In the genomic region with DNA sequence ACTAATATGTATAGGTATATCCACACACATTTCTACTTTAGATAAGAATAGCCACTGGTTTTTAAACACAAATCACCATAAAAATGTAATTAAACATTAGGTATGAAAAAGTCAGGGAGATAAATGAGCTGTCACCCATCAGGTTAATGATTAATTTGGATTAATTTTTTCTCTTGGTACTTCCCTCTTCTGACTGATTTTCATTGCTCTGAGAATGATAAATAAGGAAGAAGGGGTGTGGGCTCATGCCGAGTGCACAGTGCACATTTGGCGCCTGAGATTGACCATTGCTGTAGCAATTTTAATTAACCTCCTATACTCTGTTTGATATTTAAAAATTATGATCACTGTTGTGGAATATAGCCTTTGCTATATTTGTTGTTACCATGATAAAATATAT, we compare ENCODE assay signal across 17 mouse cellular contexts.
"Had no signal": no experiment of that assay in that cellular context is flagged by ENCODE, and none has a peak within 500 bp of the region (broad histone marks: within the 10 kb centered on the region; RNA-seq: fewer than 3 reads in every experiment).

No protein-coding gene starts in this region.

- ATAC-seq: midbrain, embryonic 16.5 days had no signal

- H3K9me3 ChIP-seq: midbrain, embryonic 10.5 days; midbrain, embryonic 12.5 days; neural tube, embryonic 13.5 days; neural tube, embryonic 15.5 days; stomach, embryonic 15.5 days had no signal

- H3K9ac ChIP-seq: lung, embryonic 14.5 days; midbrain, embryonic 12.5 days; neural tube, embryonic 13.5 days; neural tube, embryonic 15.5 days; stomach, embryonic 15.5 days had no signal

- DNase-seq: lung, adult 18-20 months; lung, embryonic 14.5 days; lung, postnatal 10 days; lung, postnatal 4 days; midbrain, embryonic 14.5 days; right cerebral cortex, postnatal 14 days; thymus, adult 2 months; thymus, postnatal 25 days; thymus, postnatal 4 days had no signal

- H3K27me3 ChIP-seq: midbrain, embryonic 12.5 days; neural tube, embryonic 13.5 days; neural tube, embryonic 15.5 days; stomach, embryonic 15.5 days had no signal

- H3K4me2 ChIP-seq: lung, embryonic 14.5 days; midbrain, embryonic 12.5 days; neural tube, embryonic 13.5 days; neural tube, embryonic 15.5 days; stomach, embryonic 15.5 days had no signal

- H3K27ac ChIP-seq: midbrain, embryonic 10.5 days; midbrain, embryonic 12.5 days; neural tube, embryonic 15.5 days; stomach, postnatal 0 days had no signal

- H3K4me3 ChIP-seq: midbrain, embryonic 10.5 days; midbrain, embryonic 12.5 days; myocyte; neural tube, embryonic 13.5 days; neural tube, embryonic 15.5 days; stomach, embryonic 15.5 days had no signal

- H3K36me3 ChIP-seq: midbrain, embryonic 12.5 days; neural tube, embryonic 13.5 days; neural tube, embryonic 15.5 days; stomach, embryonic 15.5 days had no signal
